Mouse (Mus musculus) brain, embryonic 14.5 days (tissue): ENCODE measurements at regions not wholly inside any gene's neighbourhood (a gene's known extent, or its start where the extent isn't known, plus 50 kb on each side); places are given as distances from the start of the nearest gene placed in this dataset.

Source experiments
- CTCF ChIP-seq: fragments of 200-500 bp; IDR thresholded peaks from 2 replicates; pipeline ENCODE4 v1.5.1; 2012; ENCODE audit warnings: inconsistent platforms, mild to moderate bottlenecking, moderate library complexity, borderline replicate concordance; ENCODE audit not compliant: insufficient read depth, insufficient read length; ENCODE audit errors: extremely low read depth
- POLR2A ChIP-seq: fragments of 200-500 bp; IDR thresholded peaks from 2 replicates; pipeline ENCODE4 v1.6.1; 2012; ENCODE audit warnings: mild to moderate bottlenecking, inconsistent platforms, borderline replicate concordance; ENCODE audit not compliant: poor library complexity, insufficient read depth, insufficient read length, severe bottlenecking; ENCODE audit errors: extremely low read depth

DNA sequence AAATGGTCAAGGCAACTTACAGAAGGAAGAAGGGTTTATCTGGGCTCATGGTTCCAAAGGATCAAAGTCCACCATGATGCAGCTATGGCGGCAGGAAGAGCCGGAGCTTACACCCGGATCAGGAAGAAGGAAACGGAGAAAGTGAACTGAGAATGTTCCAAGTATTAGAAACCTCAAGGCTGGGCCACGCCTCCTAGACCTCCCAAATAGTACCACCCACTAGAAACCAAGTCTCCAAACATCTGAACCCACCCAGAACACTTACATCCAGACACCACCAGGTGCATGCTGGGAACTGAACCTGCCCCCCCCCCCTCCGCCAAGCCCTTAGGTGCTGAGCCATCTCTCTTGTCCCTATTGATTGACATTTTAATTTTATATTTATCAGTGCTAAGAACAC, 59.3 kb upstream of the Ier5l start:
- TF ChIP-seq CTCF: no peak
- no peak for TF ChIP-seq POLR2A
